Mouse (Mus musculus) regulatory T cell (primary cell): ENCODE measurements at regions not wholly inside any gene's neighbourhood (a gene's known extent, or its start where the extent isn't known, plus 50 kb on each side); places are given as distances from the start of the nearest gene placed in this dataset.

Source experiments
- in situ Hi-C: fragments of 300-600 bp; cut with MboI, MseI; formaldehyde crosslinking; loops from one replicate; pipeline ENCODE4 v1.15.1; 2025; ENCODE audit warnings: high pct_unique_total_duplicates

GRCm38 (mm10) chr14:102925769-102926443 is 56.5 kb downstream of the Kctd12 start:
- in situ Hi-C loops = no loop called here

- in situ Hi-C loops = no loop called here
Observed at GRCm38 (mm10) chr14:102924674-102925073, 57.8 kb downstream of the Kctd12 start.

- in situ Hi-C loops = no loop called here
Observed at GRCm38 (mm10) chr14:102922496-102922993, 59.9 kb downstream of the Kctd12 start.

GRCm38 (mm10) chr14:102920415-102920814 is 62.0 kb downstream of the Kctd12 start:
- in situ Hi-C loops = no loop called here

- in situ Hi-C loops = no loop called here
Observed at GRCm38 (mm10) chr14:102919261-102919801, 63.1 kb downstream of the Kctd12 start.

- in situ Hi-C loops = no loop called here
Observed at GRCm38 (mm10) chr14:102917929-102918328, 64.5 kb downstream of the Kctd12 start.

GRCm38 (mm10) chr14:102915918-102916317 is 66.5 kb downstream of the Kctd12 start:
- in situ Hi-C loops = no loop called here

GRCm38 (mm10) chr14:102911582-102911981 is 70.9 kb downstream of the Kctd12 start:
- in situ Hi-C loops = no loop called here

- in situ Hi-C loops = no loop called here
Observed at GRCm38 (mm10) chr14:102908990-102909389, 73.4 kb downstream of the Kctd12 start.

- in situ Hi-C loops = no loop called here
Observed at GRCm38 (mm10) chr14:102907411-102908103, 74.9 kb downstream of the Kctd12 start.

GRCm38 (mm10) chr14:102906826-102907225 is 75.6 kb downstream of the Kctd12 start:
- in situ Hi-C loops = no loop called here

GRCm38 (mm10) chr14:102906286-102906685 is 76.2 kb downstream of the Kctd12 start:
- in situ Hi-C loops = no loop called here

GRCm38 (mm10) chr14:102902906-102903305 is 79.5 kb downstream of the Kctd12 start:
- in situ Hi-C loops = no loop called here

GRCm38 (mm10) chr14:102902236-102902635 is 80.2 kb downstream of the Kctd12 start:
- in situ Hi-C loops = no loop called here

- in situ Hi-C loops = no loop called here
Observed at GRCm38 (mm10) chr14:102898445-102898844, 84.0 kb downstream of the Kctd12 start.

GRCm38 (mm10) chr14:102897039-102897438 is 85.4 kb downstream of the Kctd12 start:
- in situ Hi-C loops = no loop called here

GRCm38 (mm10) chr14:102896527-102896926 is 85.9 kb downstream of the Kctd12 start:
- in situ Hi-C loops = no loop called here

GRCm38 (mm10) chr14:102893241-102893640 is 89.2 kb downstream of the Kctd12 start:
- in situ Hi-C loops = no loop called here

GRCm38 (mm10) chr14:102891552-102891951 is 90.9 kb downstream of the Kctd12 start:
- in situ Hi-C loops = no loop called here

GRCm38 (mm10) chr14:102885240-102885598 is 97.2 kb downstream of the Kctd12 start:
- in situ Hi-C loops = no loop called here

GRCm38 (mm10) chr14:102884539-102885239 is 97.7 kb downstream of the Kctd12 start:
- in situ Hi-C loops = no loop called here
